ENCODE assay signal across 8 mouse cellular contexts in the genomic region with DNA sequence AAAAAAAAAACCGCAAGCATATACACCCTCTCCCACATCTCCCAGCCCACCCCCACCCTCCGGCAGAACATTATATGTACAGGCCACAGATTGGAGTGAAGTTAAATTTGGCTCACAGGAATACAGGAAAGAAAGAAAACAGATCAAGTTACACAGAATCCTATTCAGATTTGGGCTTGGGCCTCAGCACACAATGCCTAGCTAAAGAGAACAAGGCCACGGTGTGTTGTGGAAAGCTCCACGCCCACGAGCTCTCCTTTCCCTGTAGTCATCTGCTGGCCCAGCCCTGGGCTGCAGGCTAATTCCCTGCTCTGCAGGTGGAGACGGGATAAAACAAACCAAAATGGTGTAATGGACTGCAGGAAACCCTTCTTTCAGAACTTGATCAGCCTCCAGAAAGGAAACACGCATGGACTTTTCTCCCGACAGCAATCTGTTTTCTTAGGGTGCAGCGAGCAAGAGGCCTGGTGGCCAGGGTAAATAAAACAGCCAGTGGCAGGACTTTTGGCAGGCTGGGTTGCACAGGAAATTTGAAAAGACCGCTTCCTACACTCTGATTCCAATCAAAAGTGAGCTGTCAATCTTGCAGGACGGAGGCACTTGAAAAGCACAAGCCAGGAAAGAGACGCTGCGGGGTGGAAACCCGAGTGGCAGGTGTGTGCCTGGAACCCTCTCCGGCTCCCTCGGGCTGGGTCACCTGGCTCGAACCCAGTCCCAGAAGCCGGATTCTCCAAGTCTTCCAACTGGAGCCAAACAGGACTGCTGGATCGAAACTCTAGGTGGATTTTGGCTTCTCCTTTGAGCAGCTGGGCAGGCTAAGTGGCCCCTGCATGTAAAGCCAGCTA.
A peak's percentile ranks its signal among the peaks of the same experiment; 100 is the strongest.
DNase-seq lines count a peak whose midpoint lies in the region; ATAC-seq and TF ChIP-seq lines count a peak whose summit lies in the region.

No protein-coding gene starts in this region.

- H3K9me3 ChIP-seq in embryonic facial prominence, embryonic 12.5 days: no peaks in the 10 kb centered on the region
- H3K9me3 ChIP-seq in intestine, embryonic 16.5 days (ENCODE audit: control insufficient read depth, low read length): no peaks in the 10 kb centered on the region
- H3K9me3 ChIP-seq in midbrain, embryonic 15.5 days: no peaks in the 10 kb centered on the region

- peak overlapping the region; percentile 92 for H3K27ac ChIP-seq in embryonic facial prominence, embryonic 12.5 days
- peak overlapping the region; percentile 47 for H3K27ac ChIP-seq in intestine, embryonic 16.5 days (ENCODE audit: low read length)
- no peak overlapping the region for H3K27ac ChIP-seq in midbrain, embryonic 15.5 days

- no peak overlapping the region for H3K9ac ChIP-seq in embryonic facial prominence, embryonic 12.5 days
- H3K9ac ChIP-seq in intestine, embryonic 16.5 days (ENCODE audit: low read depth, low read length): peak overlapping the region; percentile 39
- no peak overlapping the region for H3K9ac ChIP-seq in midbrain, embryonic 15.5 days

- no peak overlapping the region for H3K4me3 ChIP-seq in lung, adult 2 months (replicated peaks; ENCODE audit: extremely low read depth, low read depth, low read length)
- H3K4me3 ChIP-seq in embryonic facial prominence, embryonic 12.5 days: no peak overlapping the region
- H3K4me3 ChIP-seq in intestine, embryonic 16.5 days (ENCODE audit: low read length): no peak overlapping the region
- H3K4me3 ChIP-seq in midbrain, embryonic 15.5 days: no peak overlapping the region

- H3K4me1 ChIP-seq in lung, adult 2 months (ENCODE audit: control insufficient read depth, insufficient read depth, low read length): peaks cover 15% of the 10 kb centered on the region
- H3K4me1 ChIP-seq in embryonic facial prominence, embryonic 12.5 days: peaks cover 48% of the 10 kb centered on the region
- H3K4me1 ChIP-seq in intestine, embryonic 16.5 days (ENCODE audit: control insufficient read depth, insufficient read depth, low read length): peaks cover 24% of the 10 kb centered on the region
- H3K4me1 ChIP-seq in midbrain, embryonic 15.5 days: peaks cover 10% of the 10 kb centered on the region

- H3K4me2 ChIP-seq in embryonic facial prominence, embryonic 12.5 days (replicated peaks): peak overlapping the region; percentile 20
- 0 out of 2 replicates have a peak overlapping the region, but pooled peaks have one; percentile 1 for H3K4me2 ChIP-seq in intestine, embryonic 16.5 days (ENCODE audit: low read depth, low read length)
- no peak overlapping the region for H3K4me2 ChIP-seq in midbrain, embryonic 15.5 days

- peak; percentile 23 to 57 for DNase-seq in lung, adult 18-20 months
- DNase-seq in lung, adult 2 months: no peak
- DNase-seq in lung, postnatal 36 days: peak; percentile 51
- no peak for DNase-seq in adrenal gland, postnatal 4 days (ENCODE audit: low spot score in 2 of 2)
- DNase-seq in thymus, postnatal 10 days (ENCODE audit: low spot score in 2 of 2): no peak

- WGBS in lung, adult 2 months: 27% methylated on average over 19 of the region's 19 CpGs
- WGBS in embryonic facial prominence, embryonic 12.5 days: 13% methylated on average over 19 of the region's 19 CpGs
- WGBS in intestine, embryonic 16.5 days: 45% methylated on average over 19 of the region's 19 CpGs
- WGBS in midbrain, embryonic 15.5 days: 40% methylated on average over 19 of the region's 19 CpGs

- no peaks in the 10 kb centered on the region for H3K27me3 ChIP-seq in embryonic facial prominence, embryonic 12.5 days
- no peaks in the 10 kb centered on the region for H3K27me3 ChIP-seq in intestine, embryonic 16.5 days (replicated peaks; ENCODE audit: control insufficient read depth, insufficient read depth, low read length)
- no peaks in the 10 kb centered on the region for H3K27me3 ChIP-seq in midbrain, embryonic 15.5 days (replicated peaks)

- peak; percentile 58 for ATAC-seq in embryonic facial prominence, embryonic 12.5 days (ENCODE audit: insufficient number of reproducible peaks, insufficient read depth, low FRiP score, low TSS enrichment)
- 0 out of 2 replicates have a peak, but pooled peaks have one; percentile 32 for ATAC-seq in intestine, embryonic 16.5 days
- ATAC-seq in midbrain, embryonic 15.5 days (replicated peaks): no peak

- H3K36me3 ChIP-seq in embryonic facial prominence, embryonic 12.5 days: no peaks in the 10 kb centered on the region
- H3K36me3 ChIP-seq in intestine, embryonic 16.5 days (ENCODE audit: control insufficient read depth, insufficient read depth, low read length): no peaks in the 10 kb centered on the region
- no peaks in the 10 kb centered on the region for H3K36me3 ChIP-seq in midbrain, embryonic 15.5 days (replicated peaks)

- no peak for TF ChIP-seq CTCF in lung, adult 2 months (IDR thresholded peaks at IDR 0.05; ENCODE audit: insufficient read depth, low read length)

- no peak for TF ChIP-seq POLR2A in lung, adult 2 months (IDR thresholded peaks at IDR 0.05; ENCODE audit: borderline replicate concordance, extremely low read depth, low read depth, low read length)

Comparison
In these comparisons a context has a peak if more than half of its experiments do, and no peak if none do; other contexts are left out.
1. DNase-seq: peak in lung, adult 18-20 months (2 of 2) and lung, postnatal 36 days (single experiment); none in lung, adult 2 months (single experiment), adrenal gland, postnatal 4 days (0 of 2) and thymus, postnatal 10 days (0 of 2).